Mouse (Mus musculus): ENCODE results near the gene Vat1l. TPM values are rescaled to one million over a fixed set of nuclear protein-coding genes. Genes with fewer than 3 reads are reported as not detected.

The Vat1l gene
- polyA plus RNA-seq, 1 experiment = 0.18 TPM

GRCm38 (mm10) chr8:114418904-114419303 is 213.5 kb downstream of the Vat1l start:
- 49% methylated on average over 6 of the region's 6 CpGs for WGBS
- H3K27me3 ChIP-seq (ENCODE audit: control insufficient read depth, insufficient read depth, low read length) = no peaks in the 10 kb centered on the region
- no peak overlapping the region for H3K4me3 ChIP-seq (ENCODE audit: low read depth, low read length)
- H3K27ac ChIP-seq (ENCODE audit: insufficient read depth, low read depth, low read length) = no peak overlapping the region
- no peaks in the 10 kb centered on the region for H3K36me3 ChIP-seq (ENCODE audit: control insufficient read depth, insufficient read depth, low read length)
- H3K4me1 ChIP-seq (ENCODE audit: control insufficient read depth, insufficient read depth, insufficient read length, low read length) = no peaks in the 10 kb centered on the region
- TF ChIP-seq POLR2A (IDR thresholded peaks at IDR 0.05; ENCODE audit: low read depth, low read length) (no peak), CTCF (IDR thresholded peaks at IDR 0.05; ENCODE audit: extremely low read depth, insufficient read length, insufficient replicate concordance, low read depth, low read length) (no peak)

- Histone ChIP-seq H3K36me3 (ENCODE audit: control insufficient read depth, insufficient read depth, low read length) (no peaks in the 10 kb centered on the region), H3K4me1 (ENCODE audit: control insufficient read depth, insufficient read depth, insufficient read length, low read length) (no peaks in the 10 kb centered on the region), H3K27ac (ENCODE audit: insufficient read depth, low read depth, low read length) (no peak overlapping the region), H3K27me3 (ENCODE audit: control insufficient read depth, insufficient read depth, low read length) (no peaks in the 10 kb centered on the region), H3K4me3 (ENCODE audit: low read depth, low read length) (no peak overlapping the region)
- 67% methylated on average over 4 of the region's 4 CpGs for WGBS
- no peak for TF ChIP-seq CTCF (IDR thresholded peaks at IDR 0.05; ENCODE audit: extremely low read depth, insufficient read length, insufficient replicate concordance, low read depth, low read length)
- no peak for TF ChIP-seq POLR2A (IDR thresholded peaks at IDR 0.05; ENCODE audit: low read depth, low read length)
These were observed 216.1 kb downstream of the Vat1l start for GRCm38 (mm10) chr8:114421544-114421943.

Other genes starting within 250 kb of the Vat1l start
- 4.9 and 5.6 TPM in 2 replicates for gene Nudt7, start 72.1 kb upstream of the Vat1l start, polyA plus RNA-seq (2012; rRNA removed)
- not detected in 2 replicates for gene Clec3a, start 212.5 kb downstream of the Vat1l start, polyA plus RNA-seq (2012; rRNA removed)
- gene Wwox, start 234.0 kb downstream of the Vat1l start, polyA plus RNA-seq (2012; rRNA removed) = 2.4 and 6.0 TPM in 2 replicates

Data from small intestine, adult 2 months (tissue).